Mouse (Mus musculus) hindbrain, postnatal 0 days (tissue): ENCODE measurements around the gene Eif4a3. TPM values are rescaled to one million over a fixed set of nuclear protein-coding genes. Genes with fewer than 3 reads are reported as not detected.
A peak's percentile ranks its signal among the peaks of the same experiment; 100 is the strongest.
"Not testable (repeated sequence)": the region's sequence is repeated elsewhere in the genome, so short reads cannot be mapped to it uniquely, and the experiment has no call there.

Experiments
- ATAC-seq: fragments of 200-750 bp; cut with Nextera tagmentation; 2 replicates; pipeline ENCODE4 v1.8.0; 2017; ENCODE audit warnings: mild to moderate bottlenecking, moderate TSS enrichment, moderate library complexity
- DNase-seq: peaks from one replicate; pipeline ENCODE4 v3.0.0-alpha.2; 2015; ENCODE audit warnings: low spot score
- H3K27ac ChIP-seq: fragments of 300-500 bp; sonication (generic); 2 replicates; pipeline ENCODE4 v1.5.1; 2014; ENCODE audit warnings: mild to moderate bottlenecking
- H3K27me3 ChIP-seq: fragments of 300-500 bp; sonication (generic); 2 replicates; pipeline ENCODE4 v1.6.1; 2014; ENCODE audit warnings: low read length, mixed read lengths; ENCODE audit not compliant: insufficient read depth
- H3K36me3 ChIP-seq: fragments of 300-500 bp; sonication (generic); 2 replicates; pipeline ENCODE4 v1.6.1; 2014; ENCODE audit warnings: low read length, mixed read lengths; ENCODE audit not compliant: insufficient read depth
- H3K4me1 ChIP-seq: fragments of 300-500 bp; sonication (generic); 2 replicates; pipeline ENCODE4 v1.6.1; 2014; ENCODE audit warnings: antibody characterized with exemption, low read length, mixed read lengths; ENCODE audit not compliant: insufficient read depth
- H3K4me2 ChIP-seq: fragments of 300-500 bp; sonication (generic); 2 replicates; pipeline ENCODE4 v1.6.1; 2014; ENCODE audit warnings: low read depth, mild to moderate bottlenecking, low read length, moderate library complexity, mixed read lengths
- H3K4me3 ChIP-seq: fragments of 300-500 bp; sonication (generic); 2 replicates; pipeline ENCODE4 v1.5.1; 2014; ENCODE audit warnings: low read length
- H3K9ac ChIP-seq: fragments of 300-500 bp; sonication (generic); replicated peaks from 2 replicates; pipeline ENCODE4 v1.6.1; 2014; ENCODE audit warnings: mild to moderate bottlenecking, low read length, moderate library complexity, mixed read lengths
- H3K9me3 ChIP-seq: fragments of 300-500 bp; sonication (generic); 2 replicates; pipeline ENCODE4 v1.6.1; 2016; ENCODE audit warnings: low read length, mixed read lengths
- CTCF ChIP-seq: IDR thresholded peaks from 2 replicates; pipeline ENCODE4 v1.5.1; 2016; ENCODE audit warnings: antibody characterized with exemption, control low read depth, low read depth
- WGBS: fragments of 180-500 bp; shearing (Covaris S2); extraction: QIAGEN DNeasy Blood & Tissue Kit; methylation state at CpG from one replicate; pipeline ENCODE4 v1.1.7; 2014; 5-methylcytosine and 5-hydroxymethylcytosine counted together
- polyA plus RNA-seq: library from polyadenylated mRNA; unstranded; fragments of >200 nt; fragmentation: Nextera tagmentation; extraction: Ambion mirVana; gene quantifications from 2 replicates; pipeline ENCODE4 v1.2.1, GENCODE M21; 2015
- total RNA-seq: library from RNA; depleted of rRNA; stranded (reverse); fragments of >200 nt; gene quantifications from 2 replicates; pipeline ENCODE4 v1.2.3, GENCODE M21; 2014

Eif4a3 gene
- total and polyA plus RNA-seq, 2 experiments from 2014 or later: 144 to 258 TPM

- Histone ChIP-seq H3K9me3 (no peaks in the 10 kb centered on the region), H3K4me1 (0 out of 2 replicates have a peak, but pooled peaks cover 13% of the 10 kb centered on the region), H3K4me2 (no peak overlapping the region), H3K27ac (no peak overlapping the region), H3K9ac (no peak overlapping the region), H3K4me3 (no peak overlapping the region), H3K36me3 (no peaks in the 10 kb centered on the region), H3K27me3 (no peaks in the 10 kb centered on the region)
- DNase-seq (no peak), ATAC-seq (no peak)
- 77% methylated on average over 7 of the region's 7 CpGs for WGBS
- no peak for TF ChIP-seq CTCF
These were observed 34.1 kb downstream of the Eif4a3 start for GRCm38 (mm10) chr11:119265811-119266210.

- TF ChIP-seq CTCF: no peak
- ATAC-seq: no peak
- H3K4me3 ChIP-seq: no peak overlapping the region
- no peak overlapping the region for H3K4me2 ChIP-seq
- H3K27me3 ChIP-seq: no peaks in the 10 kb centered on the region
- no peak for DNase-seq
- no peaks in the 10 kb centered on the region for H3K9me3 ChIP-seq
- H3K9ac ChIP-seq: no peak overlapping the region
- 0 out of 2 replicates have a peak, but pooled peaks cover 13% of the 10 kb centered on the region for H3K4me1 ChIP-seq
- no peaks in the 10 kb centered on the region for H3K36me3 ChIP-seq
- 90% methylated on average over 13 of the region's 13 CpGs for WGBS
- no peak overlapping the region for H3K27ac ChIP-seq
These were observed 35.5 kb downstream of the Eif4a3 start for GRCm38 (mm10) chr11:119264413-119264812.

GRCm38 (mm10) chr11:119259977-119260376 is 39.9 kb downstream of the Eif4a3 start:
- TF ChIP-seq CTCF: no peak
- Histone ChIP-seq H3K27me3 (no peaks in the 10 kb centered on the region), H3K27ac (no peak overlapping the region), H3K9ac (no peak overlapping the region), H3K4me1 (no peaks in the 10 kb centered on the region), H3K4me2 (no peak overlapping the region), H3K36me3 (no peaks in the 10 kb centered on the region), H3K9me3 (no peaks in the 10 kb centered on the region), H3K4me3 (no peak overlapping the region)
- DNase-seq (no peak), ATAC-seq (no peak)
- WGBS: 88% methylated on average over 8 of the region's 8 CpGs

- Histone ChIP-seq H3K9ac (no peak overlapping the region), H3K4me2 (peak overlapping the region; percentile 43), H3K4me1 (no peaks in the 10 kb centered on the region), H3K9me3 (no peaks in the 10 kb centered on the region), H3K4me3 (no peak overlapping the region), H3K27ac (peak overlapping the region; percentile 26; the same call in 1 of the 2 replicates), H3K36me3 (no peaks in the 10 kb centered on the region), H3K27me3 (no peaks in the 10 kb centered on the region)
- WGBS: 68% methylated on average over 23 of the region's 23 CpGs
- TF ChIP-seq CTCF: no peak
- peak; percentile 67 for DNase-seq
- peak; percentile 58 for ATAC-seq
These were observed 41.1 kb downstream of the Eif4a3 start for GRCm38 (mm10) chr11:119258572-119259322.

GRCm38 (mm10) chr11:119258216-119258571 is 41.7 kb downstream of the Eif4a3 start:
- H3K27me3 ChIP-seq: no peaks in the 10 kb centered on the region
- H3K36me3 ChIP-seq: no peaks in the 10 kb centered on the region
- H3K9ac ChIP-seq: no peak overlapping the region
- H3K4me2 ChIP-seq: peak overlapping the region; percentile 43
- ATAC-seq (no peak), DNase-seq (no peak)
- H3K4me3 ChIP-seq: no peak overlapping the region
- no peaks in the 10 kb centered on the region for H3K4me1 ChIP-seq
- peak overlapping the region; percentile 26; the same call in 1 of the 2 replicates for H3K27ac ChIP-seq
- WGBS: 67% methylated on average over 9 of the region's 9 CpGs
- TF ChIP-seq CTCF: no peak
- no peaks in the 10 kb centered on the region for H3K9me3 ChIP-seq

- not testable (repeated sequence) for H3K27me3 ChIP-seq, H3K9me3 ChIP-seq, H3K27ac ChIP-seq, H3K4me2 ChIP-seq, DNase-seq, ATAC-seq, H3K4me3 ChIP-seq, H3K4me1 ChIP-seq, H3K36me3 ChIP-seq, H3K9ac ChIP-seq
- WGBS: 77% methylated on average over 5 of the region's 5 CpGs
These were observed 43.3 kb downstream of the Eif4a3 start for GRCm38 (mm10) chr11:119256557-119256956.

- 5% methylated on average over 22 of the region's 22 CpGs for WGBS
- Histone ChIP-seq H3K27ac (peak overlapping the region; percentile 51; the same call in 1 of the 2 replicates), H3K4me3 (peak overlapping the region; percentile 16), H3K27me3 (no peaks in the 10 kb centered on the region), H3K9me3 (no peaks in the 10 kb centered on the region), H3K36me3 (no peaks in the 10 kb centered on the region), H3K4me1 (no peaks in the 10 kb centered on the region), H3K4me2 (peak overlapping the region; percentile 48), H3K9ac (no peak overlapping the region)
- ATAC-seq (peak; percentile 86), DNase-seq (peak; percentile 83)
- peak; percentile 80 for TF ChIP-seq CTCF
These were observed 46.9 kb downstream of the Eif4a3 start for GRCm38 (mm10) chr11:119252854-119253541.
